Mouse (Mus musculus) heart, embryonic 11.5 days (tissue): ENCODE measurements around the gene Gm49333. TPM values are rescaled to one million over a fixed set of nuclear protein-coding genes. Genes with fewer than 3 reads are reported as not detected.

Source experiments
- ATAC-seq: fragments of 200-750 bp; cut with Nextera tagmentation; replicated peaks from 2 replicates; pipeline ENCODE4 v1.8.0; 2017; ENCODE audit warnings: moderate library complexity; ENCODE audit not compliant: insufficient number of reproducible peaks, low FRiP score, low TSS enrichment
- H3K27ac ChIP-seq: fragments of 300-500 bp; sonication (generic); 2 replicates; pipeline ENCODE4 v1.5.1; 2014; ENCODE audit warnings: mild to moderate bottlenecking, low read depth, low read length
- H3K27me3 ChIP-seq: fragments of 300-500 bp; sonication (generic); 2 replicates; pipeline ENCODE4 v1.6.1; 2014; ENCODE audit warnings: mild to moderate bottlenecking, low read length, mixed read lengths; ENCODE audit not compliant: control insufficient read depth, insufficient read depth
- H3K36me3 ChIP-seq: fragments of 300-500 bp; sonication (generic); 2 replicates; pipeline ENCODE4 v1.6.1; 2014; ENCODE audit warnings: mild to moderate bottlenecking, low read length, moderate library complexity, mixed read lengths; ENCODE audit not compliant: control insufficient read depth, insufficient read depth
- H3K4me1 ChIP-seq: fragments of 300-500 bp; sonication (generic); 2 replicates; pipeline ENCODE4 v1.6.1; 2014; ENCODE audit warnings: low read length; ENCODE audit not compliant: control insufficient read depth, insufficient read depth
- H3K4me2 ChIP-seq: fragments of 300-500 bp; sonication (generic); 2 replicates; pipeline ENCODE4 v1.6.1; 2014; ENCODE audit warnings: mild to moderate bottlenecking, moderate library complexity
- H3K4me3 ChIP-seq: fragments of 300-500 bp; sonication (generic); 2 replicates; pipeline ENCODE4 v1.5.1; 2014; ENCODE audit warnings: low read depth, low read length
- H3K9ac ChIP-seq: fragments of 300-500 bp; sonication (generic); 2 replicates; pipeline ENCODE4 v1.6.1; 2014; ENCODE audit warnings: mild to moderate bottlenecking, low read depth, low read length, moderate library complexity
- H3K9me3 ChIP-seq: fragments of 300-500 bp; sonication (generic); replicated peaks from 2 replicates; pipeline ENCODE4 v1.6.1; 2016; ENCODE audit warnings: low read length; ENCODE audit not compliant: control insufficient read depth
- WGBS: fragments of 180-500 bp; shearing (Covaris S2); extraction: QIAGEN DNeasy Blood & Tissue Kit; methylation state at CpG from one replicate; pipeline ENCODE4 v1.1.7; 2014; ENCODE audit not compliant: insufficient replicate concordance; 5-methylcytosine and 5-hydroxymethylcytosine counted together
- polyA plus RNA-seq: library from polyadenylated mRNA; unstranded; fragments of >200 nt; fragmentation: Nextera tagmentation; extraction: Ambion mirVana; gene quantifications from 2 replicates; pipeline ENCODE4 v1.2.1, GENCODE M21; 2014

Gm49333 gene
- polyA plus RNA-seq, 1 experiment from 2014 or later: not detected

DNA sequence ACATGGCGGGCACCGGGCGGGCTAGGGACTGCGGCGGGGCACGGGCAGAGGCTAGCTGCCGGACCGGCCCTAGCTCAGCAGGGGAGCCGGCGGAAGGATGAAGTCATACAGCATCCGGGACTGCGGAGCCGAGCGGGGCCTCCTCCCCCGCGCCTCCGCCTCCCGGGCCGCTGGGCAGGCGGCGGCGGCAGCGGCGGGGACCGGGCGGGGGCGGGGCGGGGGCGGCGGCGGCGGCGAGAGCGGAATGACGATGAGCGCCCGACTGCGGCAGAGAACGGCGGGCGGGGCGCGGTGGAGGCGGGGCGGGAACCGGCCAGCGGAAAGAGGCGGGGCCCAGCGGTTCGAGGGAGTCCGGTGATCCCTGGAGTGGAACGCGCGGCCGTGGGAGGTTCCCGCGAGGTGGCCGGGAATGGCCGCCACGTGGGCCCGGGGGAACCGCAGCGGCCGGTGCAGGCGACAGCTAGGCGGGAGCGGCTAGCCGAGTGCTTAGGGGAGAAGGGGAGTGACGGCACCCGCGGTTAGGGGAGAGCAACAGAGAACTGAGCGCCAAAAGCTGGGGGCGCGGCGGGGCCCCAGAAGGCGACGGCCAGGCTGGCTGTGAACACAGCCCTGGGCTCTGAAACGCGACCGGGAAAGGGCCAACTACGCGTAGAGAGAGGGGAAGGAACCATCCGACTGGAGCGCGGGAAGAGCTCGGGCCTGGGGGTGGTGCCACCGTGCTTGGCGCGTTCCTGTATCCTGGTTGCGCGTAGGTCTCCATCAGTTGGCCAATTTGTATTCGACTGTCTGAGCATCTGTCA is 10.0 kb downstream of the Gm49333 start, which contains the start of gene Camk2n2:
TSS of gene Camk2n2 (minus strand) at position 97 of the 800 bp plus-strand sequence.
- Histone ChIP-seq H3K9ac (peak within 1 kb of the TSS; percentile 76), H3K36me3 (no peaks in the 10 kb centered on the region), H3K4me2 (peak within 1 kb of the TSS; percentile 100), H3K4me1 (peaks cover 26% of the 10 kb centered on the region), H3K9me3 (no peaks in the 10 kb centered on the region), H3K4me3 (peak within 1 kb of the TSS; percentile 71), H3K27ac (0 out of 2 replicates have a peak within 1 kb of the TSS, but pooled peaks have one; percentile 10), H3K27me3 (peaks cover 50% of the 10 kb centered on the region)
- ATAC-seq: peak; percentile 52
- under 1% methylated on average over 84 of the region's 92 CpGs for WGBS

DNA sequence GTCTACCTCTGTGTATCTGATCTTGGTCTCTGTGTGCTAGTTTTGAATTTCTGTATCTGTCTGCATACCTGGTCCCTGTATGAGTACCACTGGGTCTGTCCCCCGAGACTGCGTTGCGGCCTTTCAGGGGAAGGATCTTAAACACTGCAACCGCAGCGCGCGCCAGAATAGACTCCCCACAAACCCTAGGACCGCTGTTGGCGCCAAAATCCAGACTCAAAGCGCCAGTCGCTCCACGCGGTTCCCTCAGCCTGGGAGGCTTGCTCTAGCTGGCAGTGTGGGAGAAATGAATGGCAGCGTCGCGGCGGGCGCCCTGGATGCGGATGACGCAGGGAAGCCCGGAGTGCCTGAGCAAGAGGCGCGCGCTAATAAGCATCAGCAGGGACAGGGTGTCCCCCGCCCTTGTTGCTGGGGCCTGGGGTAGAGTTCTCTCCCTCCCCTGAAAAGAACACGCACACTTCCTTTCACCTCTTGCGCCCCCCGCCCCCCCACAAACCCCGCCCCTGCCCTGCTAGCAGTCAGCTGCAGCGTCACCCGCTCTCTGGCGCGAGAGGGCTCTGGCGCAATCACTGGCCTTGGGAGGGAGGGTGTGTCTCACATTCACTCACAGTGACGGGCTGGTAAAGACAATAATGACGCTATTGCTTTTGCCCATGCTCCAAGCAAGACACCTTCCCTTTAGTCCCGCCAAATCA is 10.7 kb downstream of the Gm49333 start:
- H3K27me3 ChIP-seq: peaks cover 50% of the 10 kb centered on the region
- H3K9ac ChIP-seq: peak overlapping the region; percentile 76
- 0 out of 2 replicates have a peak overlapping the region, but pooled peaks have one; percentile 10 for H3K27ac ChIP-seq
- no peaks in the 10 kb centered on the region for H3K9me3 ChIP-seq
- H3K4me1 ChIP-seq: peaks cover 26% of the 10 kb centered on the region
- no peaks in the 10 kb centered on the region for H3K36me3 ChIP-seq
- WGBS: under 1% methylated on average over 36 of the region's 37 CpGs
- peak; percentile 46; the same call in 1 of the 2 replicates for ATAC-seq
- peak overlapping the region; percentile 100 for H3K4me2 ChIP-seq
- H3K4me3 ChIP-seq: peak overlapping the region; percentile 71

DNA sequence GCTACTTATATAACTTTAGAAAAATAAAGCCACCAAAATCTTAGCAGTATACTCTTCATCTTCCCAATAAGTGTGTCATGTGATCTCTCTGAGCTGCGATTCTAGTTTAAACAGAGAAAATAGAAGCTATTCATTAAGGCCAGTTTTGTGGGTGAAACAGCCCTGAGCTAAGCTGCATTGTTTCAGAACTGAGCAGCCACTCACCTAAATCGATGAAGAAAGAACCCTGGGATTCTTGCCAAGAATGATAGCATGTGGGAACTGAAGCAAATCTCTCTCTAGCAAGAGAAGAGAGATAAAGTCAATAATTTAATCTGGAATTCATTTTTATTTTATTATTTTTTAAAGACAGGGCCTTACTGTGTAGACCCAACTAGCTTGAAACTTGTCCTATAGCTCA is 11.8 kb downstream of the Gm49333 start:
- no peaks in the 10 kb centered on the region for H3K36me3 ChIP-seq
- no peak for ATAC-seq
- no peak overlapping the region for H3K9ac ChIP-seq
- H3K4me3 ChIP-seq: no peak overlapping the region
- H3K27ac ChIP-seq: no peak overlapping the region
- peaks cover 47% of the 10 kb centered on the region for H3K27me3 ChIP-seq
- peaks cover 26% of the 10 kb centered on the region for H3K4me1 ChIP-seq
- H3K4me2 ChIP-seq: no peak overlapping the region
- 55% methylated on average over 2 of the region's 2 CpGs for WGBS
- no peaks in the 10 kb centered on the region for H3K9me3 ChIP-seq

DNA sequence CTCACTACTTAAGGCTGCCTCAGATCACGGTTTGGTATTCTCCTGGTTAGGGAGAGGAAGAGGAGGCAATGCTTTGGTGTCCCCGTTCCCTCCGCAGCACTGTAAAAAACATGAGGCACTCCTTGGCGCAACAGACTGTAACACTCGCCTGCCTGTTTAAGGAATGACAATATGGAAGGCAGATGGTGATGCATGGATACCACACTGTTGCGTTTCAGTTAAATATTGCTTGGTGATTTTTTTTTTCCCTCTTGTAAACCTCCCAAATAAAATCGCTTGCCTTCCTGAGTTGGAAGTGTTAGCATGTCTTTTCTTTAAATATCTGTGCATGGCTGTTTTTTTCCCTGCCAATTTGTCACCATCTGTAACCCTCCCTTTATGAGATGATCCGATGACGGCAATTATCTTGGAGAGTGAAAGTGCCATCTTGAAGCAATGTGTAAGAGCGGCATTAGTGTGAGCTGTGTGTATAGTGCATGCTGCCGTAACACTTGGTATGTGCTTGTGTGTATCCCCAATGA is 17.5 kb downstream of the Gm49333 start:
- Histone ChIP-seq H3K4me3 (no peak overlapping the region), H3K36me3 (no peaks in the 10 kb centered on the region), H3K27me3 (peaks cover 23% of the 10 kb centered on the region), H3K4me2 (no peak overlapping the region), H3K9me3 (no peaks in the 10 kb centered on the region), H3K9ac (no peak overlapping the region), H3K4me1 (no peaks in the 10 kb centered on the region; the same call in 1 of the 2 replicates), H3K27ac (no peak overlapping the region)
- ATAC-seq: no peak
- 54% methylated on average over 11 of the region's 11 CpGs for WGBS

DNA sequence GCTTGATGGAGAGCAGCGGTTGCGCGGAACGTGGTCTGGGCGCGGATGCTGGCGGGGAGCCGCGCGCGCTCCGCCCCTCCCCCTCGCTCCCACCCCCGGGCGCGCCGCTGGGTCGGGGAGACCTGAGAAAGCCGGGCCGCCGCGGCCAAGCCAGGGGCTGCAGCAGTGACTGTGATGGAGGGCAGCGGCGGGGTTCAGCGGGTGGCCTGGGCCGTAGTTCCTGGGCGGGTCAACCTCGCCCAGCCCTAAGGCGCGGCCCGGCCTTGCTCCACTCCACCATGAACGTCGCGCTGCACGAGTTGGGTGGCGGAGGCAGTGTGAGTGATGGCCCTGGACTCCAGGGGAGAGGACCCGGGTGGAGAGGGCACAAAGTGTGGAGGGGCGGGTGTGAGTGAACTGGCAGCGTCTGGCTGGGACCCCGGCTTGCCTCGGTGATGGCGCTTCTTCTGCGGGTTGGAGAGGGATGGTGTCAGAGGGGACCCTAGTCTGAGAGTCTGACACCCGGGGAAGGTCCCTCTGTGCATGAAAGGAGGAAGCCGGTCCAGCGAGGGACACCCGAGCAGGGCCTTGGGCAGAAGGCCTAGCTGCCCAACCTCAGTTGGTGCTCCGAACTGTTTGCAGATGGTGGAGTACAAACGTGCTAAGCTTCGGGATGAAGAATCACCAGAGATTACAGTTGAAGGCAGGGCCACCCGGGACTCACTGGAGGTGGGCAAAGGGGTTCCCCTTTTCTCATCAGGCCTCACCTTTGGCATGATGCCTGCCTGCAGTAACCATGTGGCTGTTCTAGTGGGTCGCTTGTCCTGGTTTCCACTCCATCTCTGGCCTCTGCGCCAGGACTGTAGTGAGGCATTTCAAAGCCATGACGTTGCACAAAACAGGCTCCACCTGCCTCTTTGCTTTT is 18.6 kb downstream of the Gm49333 start, which contains the start of gene Ece2:
TSS of gene Ece2 (plus strand) at position 98 of the 904 bp plus-strand sequence.
- H3K9me3 ChIP-seq: no peaks in the 10 kb centered on the region
- H3K4me2 ChIP-seq: peak within 1 kb of the TSS; percentile 96
- no peak within 1 kb of the TSS for H3K27ac ChIP-seq
- no peaks in the 10 kb centered on the region for H3K36me3 ChIP-seq
- peak within 1 kb of the TSS; percentile 66 for H3K9ac ChIP-seq
- peaks cover 23% of the 10 kb centered on the region for H3K27me3 ChIP-seq
- peak within 1 kb of the TSS; percentile 58 for H3K4me3 ChIP-seq
- 7% methylated on average over 54 of the region's 54 CpGs for WGBS
- no peaks in the 10 kb centered on the region; the same call in 1 of the 2 replicates for H3K4me1 ChIP-seq
- ATAC-seq: no peak

DNA sequence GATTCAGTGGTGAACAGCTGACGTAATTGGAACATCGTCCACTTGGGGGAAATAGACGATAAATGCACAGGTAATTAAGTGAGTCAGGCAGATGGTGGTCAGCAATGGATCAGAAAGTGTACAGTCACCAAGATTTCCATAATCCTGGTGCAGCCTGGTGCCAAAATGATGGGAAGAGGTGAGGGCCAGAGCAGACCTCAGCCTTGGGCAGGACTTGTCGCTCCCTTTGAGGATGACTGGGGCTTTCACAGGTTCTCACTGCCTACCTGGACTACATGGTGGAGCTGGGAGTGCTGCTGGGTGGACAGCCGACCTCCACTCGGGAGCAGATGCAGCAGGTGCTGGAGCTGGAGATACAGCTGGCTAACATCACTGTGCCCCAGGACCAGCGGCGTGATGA is 26.0 kb downstream of the Gm49333 start:
- ATAC-seq: no peak
- 77% methylated on average over 8 of the region's 8 CpGs for whole genome bisulfite sequencing

DNA sequence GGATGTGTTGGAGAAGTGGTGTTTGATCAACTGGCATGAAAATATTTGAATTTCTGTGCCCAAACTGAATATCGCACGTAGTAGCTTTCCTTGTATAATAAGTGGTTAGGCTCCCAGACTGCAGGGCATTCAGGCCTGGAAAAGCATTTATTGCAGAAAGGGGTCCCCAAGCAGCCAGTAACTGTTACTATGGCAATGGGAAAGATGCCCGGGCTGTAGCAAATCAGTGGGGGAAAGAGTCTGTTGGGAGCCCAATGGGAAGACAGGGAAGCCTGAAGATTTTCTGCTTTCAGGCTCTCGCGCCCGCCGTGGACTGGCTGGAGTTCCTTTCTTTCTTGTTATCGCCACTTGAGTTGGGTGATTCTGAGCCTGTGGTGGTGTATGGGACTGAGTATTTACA is 27.0 kb downstream of the Gm49333 start:
- H3K4me1 ChIP-seq: no peaks in the 10 kb centered on the region
- WGBS: 77% methylated on average over 8 of the region's 8 CpGs
- no peak overlapping the region for H3K4me2 ChIP-seq
- H3K27me3 ChIP-seq: no peaks in the 10 kb centered on the region
- H3K4me3 ChIP-seq: no peak overlapping the region
- ATAC-seq: no peak
- H3K36me3 ChIP-seq: no peaks in the 10 kb centered on the region
- H3K27ac ChIP-seq: no peak overlapping the region
- H3K9ac ChIP-seq: no peak overlapping the region
- H3K9me3 ChIP-seq: no peaks in the 10 kb centered on the region

More for the DNA sequence above, 26.0 kb downstream of the Gm49333 start:
- no peaks in the 10 kb centered on the region for H3K36me3 ChIP-seq
- H3K4me3 ChIP-seq: no peak overlapping the region
- no peak overlapping the region for H3K27ac ChIP-seq
- H3K4me1 ChIP-seq: no peaks in the 10 kb centered on the region
- H3K27me3 ChIP-seq: no peaks in the 10 kb centered on the region
- H3K9me3 ChIP-seq: no peaks in the 10 kb centered on the region
- no peak overlapping the region for H3K4me2 ChIP-seq
- H3K9ac ChIP-seq: no peak overlapping the region

DNA sequence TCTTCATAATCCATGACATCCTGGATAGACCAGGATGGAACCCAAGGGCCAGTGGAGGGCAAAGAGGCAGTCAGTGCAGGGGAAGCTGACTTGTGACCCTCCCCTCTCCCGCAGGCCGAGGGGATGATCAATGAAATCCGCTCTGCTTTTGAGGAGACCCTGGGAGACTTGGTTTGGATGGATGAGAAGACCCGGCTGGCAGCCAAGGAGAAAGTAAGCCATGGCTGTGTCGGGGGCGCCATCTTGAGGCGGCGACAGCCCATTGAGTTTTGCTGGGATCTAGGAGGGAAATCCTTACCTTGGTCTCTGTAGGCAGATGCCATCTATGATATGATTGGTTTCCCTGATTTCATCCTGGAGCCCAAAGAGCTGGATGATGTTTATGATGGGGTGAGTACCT is 30.8 kb downstream of the Gm49333 start:
- 4% methylated on average over 8 of the region's 8 CpGs for WGBS
- Histone ChIP-seq H3K36me3 (no peaks in the 10 kb centered on the region), H3K27ac (no peak overlapping the region), H3K9me3 (no peaks in the 10 kb centered on the region), H3K4me2 (no peak overlapping the region), H3K4me1 (no peaks in the 10 kb centered on the region), H3K27me3 (no peaks in the 10 kb centered on the region; the same call in 1 of the 2 replicates), H3K4me3 (no peak overlapping the region), H3K9ac (no peak overlapping the region)
- no peak for ATAC-seq
